Mouse (Mus musculus): ENCODE measurements around the gene Gpc1. TPM values are rescaled to one million over a fixed set of nuclear protein-coding genes. Genes with fewer than 3 reads are reported as not detected.

The Gpc1 gene
- 0.02 and 0.07 TPM in 2 replicates for polyA plus RNA-seq (2012)

- Histone ChIP-seq H3K27me3 (ENCODE audit: control insufficient read depth) (peaks cover 49% of the 10 kb centered on the region), H3K9me3 (ENCODE audit: control insufficient read depth, low read length) (no peaks in the 10 kb centered on the region), H3K36me3 (ENCODE audit: control insufficient read depth) (no peaks in the 10 kb centered on the region), H3K4me3 (replicated peaks) (peak within 1 kb of the TSS; percentile 33), H3K4me1 (ENCODE audit: control insufficient read depth) (peaks cover 2% of the 10 kb centered on the region)
- TF ChIP-seq GATA1 (IDR thresholded peaks at IDR 0.05; ENCODE audit: low read length) (no peak), TAL1 (IDR thresholded peaks at IDR 0.05; ENCODE audit: low read length) (no peak)
These were observed at the start of gene Gpc1 for GRCm38 (mm10) chr1:92831188-92832001. TSS of gene Gpc1 (plus strand) at chr1:92831645.

- Histone ChIP-seq H3K27me3 (ENCODE audit: control insufficient read depth) (no peaks in the 10 kb centered on the region), H3K4me3 (replicated peaks) (no peak overlapping the region), H3K4me1 (ENCODE audit: control insufficient read depth) (no peaks in the 10 kb centered on the region), H3K9me3 (ENCODE audit: control insufficient read depth, low read length) (no peaks in the 10 kb centered on the region), H3K36me3 (ENCODE audit: control insufficient read depth) (no peaks in the 10 kb centered on the region)
- TF ChIP-seq GATA1 (IDR thresholded peaks at IDR 0.05; ENCODE audit: low read length) = no peak
- TF ChIP-seq TAL1 (IDR thresholded peaks at IDR 0.05; ENCODE audit: low read length) = no peak
These were observed 49.6 kb upstream of the Gpc1 start for GRCm38 (mm10) chr1:92781862-92782261.

- no peak for TF ChIP-seq TAL1 (IDR thresholded peaks at IDR 0.05; ENCODE audit: low read length)
- TF ChIP-seq GATA1 (IDR thresholded peaks at IDR 0.05; ENCODE audit: low read length) = no peak
- Histone ChIP-seq H3K4me3 (replicated peaks) (no peak overlapping the region), H3K27me3 (ENCODE audit: control insufficient read depth) (no peaks in the 10 kb centered on the region), H3K4me1 (ENCODE audit: control insufficient read depth) (no peaks in the 10 kb centered on the region), H3K9me3 (ENCODE audit: control insufficient read depth, low read length) (no peaks in the 10 kb centered on the region), H3K36me3 (ENCODE audit: control insufficient read depth) (no peaks in the 10 kb centered on the region)
These were observed 48.9 kb upstream of the Gpc1 start for GRCm38 (mm10) chr1:92782587-92782986.

GRCm38 (mm10) chr1:92787221-92787620 is 44.2 kb upstream of the Gpc1 start:
- Histone ChIP-seq H3K4me1 (ENCODE audit: control insufficient read depth) (no peaks in the 10 kb centered on the region), H3K9me3 (ENCODE audit: control insufficient read depth, low read length) (no peaks in the 10 kb centered on the region), H3K4me3 (replicated peaks) (no peak overlapping the region), H3K27me3 (ENCODE audit: control insufficient read depth) (no peaks in the 10 kb centered on the region), H3K36me3 (ENCODE audit: control insufficient read depth) (no peaks in the 10 kb centered on the region)
- TF ChIP-seq GATA1 (IDR thresholded peaks at IDR 0.05; ENCODE audit: low read length) (no peak), TAL1 (IDR thresholded peaks at IDR 0.05; ENCODE audit: low read length) (no peak)

- Histone ChIP-seq H3K36me3 (ENCODE audit: control insufficient read depth) (no peaks in the 10 kb centered on the region), H3K9me3 (ENCODE audit: control insufficient read depth, low read length) (no peaks in the 10 kb centered on the region), H3K4me3 (replicated peaks) (no peak overlapping the region), H3K4me1 (ENCODE audit: control insufficient read depth) (no peaks in the 10 kb centered on the region), H3K27me3 (ENCODE audit: control insufficient read depth) (no peaks in the 10 kb centered on the region)
- TF ChIP-seq GATA1 (IDR thresholded peaks at IDR 0.05; ENCODE audit: low read length) = no peak
- TF ChIP-seq TAL1 (IDR thresholded peaks at IDR 0.05; ENCODE audit: low read length) = no peak
These were observed 43.4 kb upstream of the Gpc1 start for GRCm38 (mm10) chr1:92788049-92788448.

GRCm38 (mm10) chr1:92790628-92791027 is 40.8 kb upstream of the Gpc1 start:
- Histone ChIP-seq H3K4me3 (replicated peaks) (no peak overlapping the region), H3K36me3 (ENCODE audit: control insufficient read depth) (no peaks in the 10 kb centered on the region), H3K9me3 (ENCODE audit: control insufficient read depth, low read length) (no peaks in the 10 kb centered on the region), H3K27me3 (ENCODE audit: control insufficient read depth) (no peaks in the 10 kb centered on the region), H3K4me1 (ENCODE audit: control insufficient read depth) (no peaks in the 10 kb centered on the region)
- TF ChIP-seq GATA1 (IDR thresholded peaks at IDR 0.05; ENCODE audit: low read length) (no peak), TAL1 (IDR thresholded peaks at IDR 0.05; ENCODE audit: low read length) (no peak)

GRCm38 (mm10) chr1:92791070-92791831 is 40.2 kb upstream of the Gpc1 start:
- H3K4me3 ChIP-seq (replicated peaks) = no peak overlapping the region
- no peaks in the 10 kb centered on the region for H3K9me3 ChIP-seq (ENCODE audit: control insufficient read depth, low read length)
- H3K36me3 ChIP-seq (ENCODE audit: control insufficient read depth) = no peaks in the 10 kb centered on the region
- no peaks in the 10 kb centered on the region for H3K4me1 ChIP-seq (ENCODE audit: control insufficient read depth)
- TF ChIP-seq TAL1 (IDR thresholded peaks at IDR 0.05; ENCODE audit: low read length) (no peak), GATA1 (IDR thresholded peaks at IDR 0.05; ENCODE audit: low read length) (no peak)
- H3K27me3 ChIP-seq (ENCODE audit: control insufficient read depth) = no peaks in the 10 kb centered on the region

- no peak overlapping the region for H3K4me3 ChIP-seq (replicated peaks)
- no peaks in the 10 kb centered on the region for H3K36me3 ChIP-seq (ENCODE audit: control insufficient read depth)
- no peaks in the 10 kb centered on the region for H3K9me3 ChIP-seq (ENCODE audit: control insufficient read depth, low read length)
- no peaks in the 10 kb centered on the region for H3K4me1 ChIP-seq (ENCODE audit: control insufficient read depth)
- TF ChIP-seq TAL1 (IDR thresholded peaks at IDR 0.05; ENCODE audit: low read length) = no peak
- TF ChIP-seq GATA1 (IDR thresholded peaks at IDR 0.05; ENCODE audit: low read length) = no peak
- H3K27me3 ChIP-seq (ENCODE audit: control insufficient read depth) = no peaks in the 10 kb centered on the region
These were observed 37.7 kb upstream of the Gpc1 start for GRCm38 (mm10) chr1:92793781-92794180.

- H3K4me1 ChIP-seq (ENCODE audit: control insufficient read depth) = no peaks in the 10 kb centered on the region
- no peak overlapping the region for H3K4me3 ChIP-seq (replicated peaks)
- no peaks in the 10 kb centered on the region for H3K27me3 ChIP-seq (ENCODE audit: control insufficient read depth)
- H3K36me3 ChIP-seq (ENCODE audit: control insufficient read depth) = no peaks in the 10 kb centered on the region
- TF ChIP-seq TAL1 (IDR thresholded peaks at IDR 0.05; ENCODE audit: low read length) = no peak
- TF ChIP-seq GATA1 (IDR thresholded peaks at IDR 0.05; ENCODE audit: low read length) = no peak
- H3K9me3 ChIP-seq (ENCODE audit: control insufficient read depth, low read length) = no peaks in the 10 kb centered on the region
These were observed 33.0 kb upstream of the Gpc1 start for GRCm38 (mm10) chr1:92798425-92798824.
